Mouse (Mus musculus): ENCODE results near the gene Gm10642.

Gm10642 gene

GRCm38 (mm10) chr9:70656130-70657007, at the start of gene Gm10642:
Gm10642 (plus strand) TSS chr9:70656251.
- peak; percentile 77 for DNase-seq (ENCODE audit: low spot score)

- DNase-seq (ENCODE audit: low spot score) = peak; percentile 22
Observed at GRCm38 (mm10) chr9:70611026-70611673, 44.9 kb upstream of the Gm10642 start.

GRCm38 (mm10) chr9:70629711-70630110, 26.3 kb upstream of the Gm10642 start:
- no peak for DNase-seq (ENCODE audit: low spot score)

GRCm38 (mm10) chr9:70631665-70632064, 24.4 kb upstream of the Gm10642 start:
- no peak for DNase-seq (ENCODE audit: low spot score)

GRCm38 (mm10) chr9:70636748-70637147, 19.3 kb upstream of the Gm10642 start:
- DNase-seq (ENCODE audit: low spot score) = no peak

GRCm38 (mm10) chr9:70650260-70650659, 5.8 kb upstream of the Gm10642 start:
- no peak for DNase-seq (ENCODE audit: low spot score)

- no peak for DNase-seq (ENCODE audit: low spot score)
Observed at GRCm38 (mm10) chr9:70650994-70651393, 5.1 kb upstream of the Gm10642 start.

GRCm38 (mm10) chr9:70652221-70652620, 3.8 kb upstream of the Gm10642 start:
- DNase-seq (ENCODE audit: low spot score) = no peak

GRCm38 (mm10) chr9:70653875-70654274, 2.2 kb upstream of the Gm10642 start:
- DNase-seq (ENCODE audit: low spot score) = no peak

- no peak for DNase-seq (ENCODE audit: low spot score)
Observed at GRCm38 (mm10) chr9:70654496-70654895, 1.6 kb upstream of the Gm10642 start.

GRCm38 (mm10) chr9:70655764-70656129, 304 bp upstream of the Gm10642 start:
- DNase-seq (ENCODE audit: low spot score) = no peak

GRCm38 (mm10) chr9:70657013-70657967, 1.2 kb downstream of the Gm10642 start, which contains the start of gene Mindy2:
Mindy2 (minus strand) TSS chr9:70657174.
- peak; percentile 97 for DNase-seq (ENCODE audit: low spot score)

GRCm38 (mm10) chr9:70658266-70658665, 2.2 kb downstream of the Gm10642 start:
- DNase-seq (ENCODE audit: low spot score) = no peak

GRCm38 (mm10) chr9:70664847-70665246, 8.8 kb downstream of the Gm10642 start:
- DNase-seq (ENCODE audit: low spot score) = no peak

GRCm38 (mm10) chr9:70665372-70666145, 9.5 kb downstream of the Gm10642 start:
- DNase-seq (ENCODE audit: low spot score) = no peak

GRCm38 (mm10) chr9:70666811-70667210, 10.8 kb downstream of the Gm10642 start:
- peak; percentile 58 for DNase-seq (ENCODE audit: low spot score)

- DNase-seq (ENCODE audit: low spot score) = no peak
Observed at GRCm38 (mm10) chr9:70668048-70668447, 12.0 kb downstream of the Gm10642 start.

- no peak for DNase-seq (ENCODE audit: low spot score)
Observed at GRCm38 (mm10) chr9:70669197-70669596, 13.1 kb downstream of the Gm10642 start.

GRCm38 (mm10) chr9:70670381-70670780, 14.3 kb downstream of the Gm10642 start:
- no peak for DNase-seq (ENCODE audit: low spot score)

GRCm38 (mm10) chr9:70671278-70671677, 15.2 kb downstream of the Gm10642 start:
- no peak for DNase-seq (ENCODE audit: low spot score)
